ENCODE assay signal across 8 mouse cellular contexts in genomic region chr4:6512749-6513364, GRCm38 (mm10).
A peak's percentile ranks its signal among the peaks of the same experiment; 100 is the strongest.
DNase-seq lines count a peak whose midpoint lies in the region; ATAC-seq and TF ChIP-seq lines count a peak whose summit lies in the region.

No protein-coding gene starts in this region.

- H3K9me3 ChIP-seq in heart, embryonic 13.5 days, result no peaks in the 10 kb centered on the region
- no peaks in the 10 kb centered on the region for H3K9me3 ChIP-seq in kidney, postnatal 0 days (replicated peaks; ENCODE audit: low read length)

- peak; percentile 85 for TF ChIP-seq CTCF in kidney, postnatal 0 days (IDR thresholded peaks at IDR 0.05; ENCODE audit: low read depth)
- peak; percentile 78 for TF ChIP-seq CTCF in liver, adult 2 months (IDR thresholded peaks at IDR 0.05; ENCODE audit: low read depth, low read length)

- TF ChIP-seq POLR2A in liver, adult 2 months (IDR thresholded peaks at IDR 0.05; ENCODE audit: extremely low read depth, insufficient read depth, low read length), result no peak

- H3K4me2 ChIP-seq in heart, embryonic 13.5 days, result peak overlapping the region; percentile 49
- peak overlapping the region; percentile 37 for H3K4me2 ChIP-seq in kidney, postnatal 0 days (ENCODE audit: low read length)

- no peaks in the 10 kb centered on the region for H3K27me3 ChIP-seq in heart, embryonic 13.5 days (replicated peaks)
- H3K27me3 ChIP-seq in kidney, postnatal 0 days (ENCODE audit: insufficient read depth, low read length), result no peaks in the 10 kb centered on the region
- H3K27me3 ChIP-seq in liver, adult 2 months (ENCODE audit: control insufficient read depth, insufficient read depth, low read length), result no peaks in the 10 kb centered on the region
- no peaks in the 10 kb centered on the region for H3K27me3 ChIP-seq in splenic B cell, adult 2 months (ENCODE audit: control insufficient read depth, insufficient read depth, low read length, poor library complexity, severe bottlenecking)

- no peak overlapping the region for H3K27ac ChIP-seq in heart, embryonic 13.5 days (replicated peaks)
- H3K27ac ChIP-seq in kidney, postnatal 0 days, result no peak overlapping the region
- no peak overlapping the region for H3K27ac ChIP-seq in liver, adult 2 months (replicated peaks; ENCODE audit: insufficient read depth, low read depth, low read length)

- H3K79me2 ChIP-seq in liver, adult 2 months (ENCODE audit: control insufficient read depth, insufficient read depth, low read length), result no peaks in the 10 kb centered on the region

- no peak overlapping the region for H3K9ac ChIP-seq in heart, embryonic 13.5 days
- H3K9ac ChIP-seq in kidney, postnatal 0 days (ENCODE audit: low read depth, low read length), result no peak overlapping the region
- H3K9ac ChIP-seq in liver, adult 2 months (ENCODE audit: low read depth, low read length), result no peak overlapping the region

- ATAC-seq in erythroid progenitor cell, adult 5-6 weeks (replicated peaks; ENCODE audit: low FRiP score, poor library complexity, severe bottlenecking), result peak; percentile 83
- ATAC-seq in heart, embryonic 13.5 days (ENCODE audit: extremely low read depth, insufficient number of reproducible peaks, low FRiP score, low TSS enrichment), result no peak
- ATAC-seq in kidney, postnatal 0 days (replicated peaks; ENCODE audit: low FRiP score, low read depth), result peak; percentile 72; the same call in 1 of the 2 replicates

- 17% methylated on average over 12 of the region's 12 CpGs for WGBS in heart, embryonic 13.5 days
- 17% methylated on average over 12 of the region's 12 CpGs for WGBS in kidney, postnatal 0 days
- 16% methylated on average over 12 of the region's 12 CpGs for WGBS in liver, adult 2 months

- peak; percentile 66 for DNase-seq in CD4-positive helper T cell, adult 2 months (ENCODE audit: low read depth, low spot score)
- peak; percentile 91 for DNase-seq in brain, adult 2 months (ENCODE audit: low read depth, low spot score)
- DNase-seq in kidney, postnatal 0 days (ENCODE audit: low spot score), result peak; percentile 87
- DNase-seq in liver, adult 2 months (ENCODE audit: extremely low read depth, low read depth, low spot score), result peak; percentile 61
- DNase-seq in naive thymus-derived CD4-positive, alpha-beta T cell, adult 2 months (ENCODE audit: low read depth), result peak; percentile 77
- DNase-seq in splenic B cell, adult 2 months (ENCODE audit: low read depth, low spot score), result peak; percentile 75

- H3K4me3 ChIP-seq in heart, embryonic 13.5 days, result peak overlapping the region; percentile 17; the same call in 1 of the 2 replicates
- no peak overlapping the region for H3K4me3 ChIP-seq in kidney, postnatal 0 days (replicated peaks; ENCODE audit: low read depth, low read length)
- no peak overlapping the region for H3K4me3 ChIP-seq in liver, adult 2 months (ENCODE audit: insufficient read depth, low read depth, low read length)

- no peaks in the 10 kb centered on the region for H3K4me1 ChIP-seq in heart, embryonic 13.5 days
- H3K4me1 ChIP-seq in kidney, postnatal 0 days (replicated peaks; ENCODE audit: insufficient read depth, low read length), result no peaks in the 10 kb centered on the region
- H3K4me1 ChIP-seq in liver, adult 2 months (ENCODE audit: control insufficient read depth, insufficient read depth, low read length), result peaks cover 2% of the 10 kb centered on the region; the same call in 1 of the 2 replicates

- H3K36me3 ChIP-seq in heart, embryonic 13.5 days, result no peaks in the 10 kb centered on the region
- H3K36me3 ChIP-seq in kidney, postnatal 0 days (ENCODE audit: insufficient read depth, low read length), result no peaks in the 10 kb centered on the region
- H3K36me3 ChIP-seq in liver, adult 2 months (ENCODE audit: control insufficient read depth, insufficient read depth, low read length), result no peaks in the 10 kb centered on the region
- H3K36me3 ChIP-seq in splenic B cell, adult 2 months (ENCODE audit: control insufficient read depth, insufficient read depth, low read length, poor library complexity, severe bottlenecking), result no peaks in the 10 kb centered on the region
